In the genomic region with DNA sequence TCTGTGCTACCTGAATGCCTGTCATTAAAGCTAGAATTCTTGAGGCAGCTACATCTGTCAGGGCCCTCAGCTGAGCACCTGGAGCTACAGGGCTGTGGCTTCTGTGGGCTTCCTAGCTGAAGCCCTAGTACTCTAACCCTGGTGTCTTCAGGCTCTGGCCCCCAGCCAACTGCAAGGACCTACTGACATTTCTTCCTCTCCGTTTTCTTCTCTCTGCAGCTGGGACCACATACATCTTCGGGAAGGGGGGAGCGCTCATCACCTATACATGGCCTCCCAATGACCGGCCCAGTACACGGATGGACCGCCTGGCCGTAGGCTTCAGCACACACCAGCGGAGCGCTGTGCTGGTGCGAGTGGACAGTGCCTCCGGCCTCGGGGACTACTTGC, we compare ENCODE assay signal across 22 mouse cellular contexts. TPM values are rescaled to one million over a fixed set of nuclear protein-coding genes. Genes with fewer than 3 reads are reported as not detected.
A peak's percentile ranks its signal among the peaks of the same experiment; 100 is the strongest.
DNase-seq lines count a peak whose midpoint lies in the region; ATAC-seq and TF ChIP-seq lines count a peak whose summit lies in the region.
"Had no signal": no experiment of that assay in that cellular context is flagged by ENCODE, and none has a peak within 500 bp of the region (broad histone marks: within the 10 kb centered on the region; RNA-seq: fewer than 3 reads in every experiment).

No protein-coding gene starts in this region.

- no peak overlapping the region for H3K4me3 ChIP-seq in forebrain, embryonic 13.5 days
- H3K4me3 ChIP-seq in forebrain, embryonic 11.5 days (ENCODE audit: low read depth, low read length) = no peak overlapping the region
- H3K4me3 ChIP-seq in intestine, postnatal 0 days (ENCODE audit: low read depth, low read length) = no peak overlapping the region
- H3K4me3 ChIP-seq in intestine, embryonic 16.5 days (ENCODE audit: low read length) = no peak overlapping the region
- H3K4me3 ChIP-seq in cortical plate, adult 2 months (ENCODE audit: insufficient read depth, low read length) = no peak overlapping the region
- H3K4me3 ChIP-seq in midbrain, postnatal 0 days (ENCODE audit: low read depth, low read length) = no peak overlapping the region
- H3K4me3 ChIP-seq: embryonic facial prominence, embryonic 15.5 days; kidney, embryonic 15.5 days; limb, embryonic 12.5 days; liver, embryonic 13.5 days; myocyte; stomach, embryonic 15.5 days had no signal

- no peaks in the 10 kb centered on the region for H3K27me3 ChIP-seq in forebrain, embryonic 13.5 days
- H3K27me3 ChIP-seq in forebrain, embryonic 11.5 days (ENCODE audit: control insufficient read depth, insufficient read depth, low read length) = no peaks in the 10 kb centered on the region
- peaks cover 64% of the 10 kb centered on the region for H3K27me3 ChIP-seq in intestine, postnatal 0 days (replicated peaks; ENCODE audit: control insufficient read depth, insufficient read depth, low read length)
- H3K27me3 ChIP-seq in intestine, embryonic 16.5 days (replicated peaks; ENCODE audit: control insufficient read depth, insufficient read depth, low read length) = peaks cover 63% of the 10 kb centered on the region
- no peaks in the 10 kb centered on the region for H3K27me3 ChIP-seq in midbrain, postnatal 0 days (ENCODE audit: insufficient read depth, low read length)

- no peak for TF ChIP-seq POLR2A in cortical plate, adult 2 months (IDR thresholded peaks at IDR 0.05; ENCODE audit: extremely low read depth, insufficient read depth, low read length)

- H3K4me1 ChIP-seq in forebrain, embryonic 13.5 days = peaks cover 79% of the 10 kb centered on the region
- H3K4me1 ChIP-seq in forebrain, embryonic 11.5 days (replicated peaks; ENCODE audit: control insufficient read depth, insufficient read depth, low read length) = peaks cover 22% of the 10 kb centered on the region; the same call in 1 of the 2 replicates
- H3K4me1 ChIP-seq in intestine, postnatal 0 days (replicated peaks; ENCODE audit: control insufficient read depth, insufficient read depth, low read length) = 0 out of 2 replicates have a peak, but pooled peaks cover 9% of the 10 kb centered on the region
- H3K4me1 ChIP-seq in intestine, embryonic 16.5 days (ENCODE audit: control insufficient read depth, insufficient read depth, low read length) = peaks cover 19% of the 10 kb centered on the region
- peaks cover 21% of the 10 kb centered on the region for H3K4me1 ChIP-seq in cortical plate, adult 2 months (ENCODE audit: control insufficient read depth, insufficient read depth, low read length)
- H3K4me1 ChIP-seq in midbrain, postnatal 0 days (ENCODE audit: insufficient read depth, low read length) = peaks cover 36% of the 10 kb centered on the region

- TF ChIP-seq CTCF in intestine, postnatal 0 days (IDR thresholded peaks at IDR 0.05; ENCODE audit: low read depth) = no peak
- no peak for TF ChIP-seq CTCF in cortical plate, adult 2 months (IDR thresholded peaks at IDR 0.05; ENCODE audit: extremely low read depth, insufficient read depth, low read length)
- no peak for TF ChIP-seq CTCF in midbrain, postnatal 0 days (IDR thresholded peaks at IDR 0.05)

- H3K4me2 ChIP-seq in forebrain, embryonic 13.5 days = peak overlapping the region; percentile 96; the same call in 1 of the 2 replicates
- no peak overlapping the region for H3K4me2 ChIP-seq in forebrain, embryonic 11.5 days (ENCODE audit: low read depth, low read length, severe bottlenecking)
- H3K4me2 ChIP-seq in intestine, postnatal 0 days (replicated peaks; ENCODE audit: low read depth) = no peak overlapping the region
- no peak overlapping the region for H3K4me2 ChIP-seq in intestine, embryonic 16.5 days (ENCODE audit: low read depth, low read length)
- H3K4me2 ChIP-seq in midbrain, postnatal 0 days (ENCODE audit: low read depth, low read length, poor library complexity, severe bottlenecking) = no peak overlapping the region
- H3K4me2 ChIP-seq: embryonic facial prominence, embryonic 15.5 days; kidney, embryonic 15.5 days; limb, embryonic 12.5 days; liver, embryonic 13.5 days; stomach, embryonic 15.5 days had no signal

- H3K9me3 ChIP-seq in forebrain, embryonic 13.5 days (replicated peaks) = no peaks in the 10 kb centered on the region
- H3K9me3 ChIP-seq in forebrain, embryonic 11.5 days (ENCODE audit: control insufficient read depth, low read length) = no peaks in the 10 kb centered on the region
- no peaks in the 10 kb centered on the region for H3K9me3 ChIP-seq in intestine, postnatal 0 days (ENCODE audit: control insufficient read depth)
- H3K9me3 ChIP-seq in intestine, embryonic 16.5 days (ENCODE audit: control insufficient read depth, low read length) = no peaks in the 10 kb centered on the region
- no peaks in the 10 kb centered on the region for H3K9me3 ChIP-seq in midbrain, postnatal 0 days (ENCODE audit: low read length)
- H3K9me3 ChIP-seq: embryonic facial prominence, embryonic 15.5 days; kidney, embryonic 15.5 days; limb, embryonic 12.5 days; liver, embryonic 13.5 days; stomach, embryonic 15.5 days had no signal

- ATAC-seq in forebrain, embryonic 13.5 days = no peak
- ATAC-seq in forebrain, embryonic 11.5 days (replicated peaks; ENCODE audit: low FRiP score) = no peak
- peak; percentile 4; the same call in 1 of the 2 replicates for ATAC-seq in intestine, postnatal 0 days
- ATAC-seq in intestine, embryonic 16.5 days = no peak
- no peak for ATAC-seq in midbrain, postnatal 0 days (ENCODE audit: low FRiP score)

- DNase-seq in forebrain, embryonic 11.5 days (ENCODE audit: low spot score) = no peak
- DNase-seq in midbrain, postnatal 0 days (ENCODE audit: low spot score) = no peak
- DNase-seq in layer of hippocampus, adult 9-11 months = no peak
- DNase-seq: B cell, adult 2 months; embryo, embryonic 11 days; heart, adult 11 months; liver, embryonic 13.5 days; thymus, adult 2 months had no signal

- H3K27ac ChIP-seq in forebrain, embryonic 13.5 days = 0 out of 2 replicates have a peak overlapping the region, but pooled peaks have one; percentile 33
- H3K27ac ChIP-seq in forebrain, embryonic 11.5 days (ENCODE audit: low read depth, low read length) = no peak overlapping the region
- H3K27ac ChIP-seq in intestine, postnatal 0 days (ENCODE audit: low read depth, low read length) = no peak overlapping the region
- no peak overlapping the region for H3K27ac ChIP-seq in intestine, embryonic 16.5 days (ENCODE audit: low read length)
- peak overlapping the region; percentile 43 for H3K27ac ChIP-seq in cortical plate, adult 2 months (ENCODE audit: insufficient read depth, low read length)
- peak overlapping the region; percentile 95; the same call in 1 of the 2 replicates for H3K27ac ChIP-seq in midbrain, postnatal 0 days (ENCODE audit: low read depth, low read length)
- H3K27ac ChIP-seq: embryonic facial prominence, embryonic 15.5 days; kidney, embryonic 15.5 days; limb, embryonic 12.5 days; liver, embryonic 13.5 days; stomach, embryonic 15.5 days had no signal

- peak overlapping the region; percentile 79; the same call in 1 of the 2 replicates for H3K9ac ChIP-seq in forebrain, embryonic 13.5 days
- H3K9ac ChIP-seq in forebrain, embryonic 11.5 days (ENCODE audit: low read length) = no peak overlapping the region
- no peak overlapping the region for H3K9ac ChIP-seq in intestine, postnatal 0 days (ENCODE audit: low read depth, low read length)
- no peak overlapping the region for H3K9ac ChIP-seq in intestine, embryonic 16.5 days (ENCODE audit: low read depth, low read length)
- 0 out of 2 replicates have a peak overlapping the region, but pooled peaks have one; percentile 99 for H3K9ac ChIP-seq in midbrain, postnatal 0 days (replicated peaks; ENCODE audit: low read length, poor library complexity, severe bottlenecking)
- H3K9ac ChIP-seq: embryonic facial prominence, embryonic 15.5 days; kidney, embryonic 15.5 days; limb, embryonic 12.5 days; liver, embryonic 13.5 days; stomach, embryonic 15.5 days had no signal

- WGBS in forebrain, embryonic 13.5 days = 90% methylated on average over 12 of the region's 12 CpGs
- 93% methylated on average over 12 of the region's 12 CpGs for WGBS in forebrain, embryonic 11.5 days
- WGBS in intestine, postnatal 0 days = 83% methylated on average over 12 of the region's 12 CpGs
- 78% methylated on average over 12 of the region's 12 CpGs for WGBS in intestine, embryonic 16.5 days
- WGBS in midbrain, postnatal 0 days = 85% methylated on average over 12 of the region's 12 CpGs

- H3K36me3 ChIP-seq in forebrain, embryonic 13.5 days (ENCODE audit: poor library complexity, severe bottlenecking) = peaks cover 41% of the 10 kb centered on the region
- no peaks in the 10 kb centered on the region; the same call in 1 of the 2 replicates for H3K36me3 ChIP-seq in forebrain, embryonic 11.5 days (ENCODE audit: control insufficient read depth, insufficient read depth, low read length)
- H3K36me3 ChIP-seq in intestine, postnatal 0 days (ENCODE audit: control insufficient read depth, insufficient read depth) = no peaks in the 10 kb centered on the region
- H3K36me3 ChIP-seq in intestine, embryonic 16.5 days (ENCODE audit: control insufficient read depth, insufficient read depth, low read length) = no peaks in the 10 kb centered on the region
- peaks cover 43% of the 10 kb centered on the region for H3K36me3 ChIP-seq in midbrain, postnatal 0 days (ENCODE audit: insufficient read depth, low read length)
- H3K36me3 ChIP-seq: embryonic facial prominence, embryonic 15.5 days; kidney, embryonic 15.5 days; limb, embryonic 12.5 days; liver, embryonic 13.5 days; stomach, embryonic 15.5 days had no signal

RNA-seq across cellular contexts. Expression of gene Slc22a12, which starts 38.2 kb away (rescaled TPM):
- polyA plus RNA-seq in forebrain, embryonic 13.5 days (2015; fragmentation: Nextera tagmentation; extraction: Ambion mirVana) = not detected in 2 replicates
- not detected in 2 replicates for polyA plus RNA-seq in forebrain, embryonic 11.5 days (2014; fragmentation: Nextera tagmentation; extraction: Ambion mirVana)
- polyA plus RNA-seq in intestine, postnatal 0 days (2015; fragmentation: Nextera tagmentation; extraction: Ambion mirVana) = not detected in 2 replicates
- not detected in 2 replicates for polyA plus RNA-seq in intestine, embryonic 16.5 days (2015; fragmentation: Nextera tagmentation; extraction: Ambion mirVana)
- 0.15 and 0.38 TPM in 2 replicates for polyA plus RNA-seq in cortical plate, adult 2 months (2012; rRNA removed)
- total RNA-seq in midbrain, postnatal 0 days (2014; rRNA removed) = 0.71 TPM in 1 of 2 replicates, not detected in the other
- polyA plus RNA-seq in midbrain, postnatal 0 days (2015; fragmentation: Nextera tagmentation; extraction: Ambion mirVana) = 0.45 and 0.57 TPM in 2 replicates
- total RNA-seq: adrenal gland, postnatal 14 days; gastrocnemius, adult 8-10 months; megakaryocyte, adult 5-6 weeks had no signal
- polyA plus RNA-seq: embryonic facial prominence, embryonic 15.5 days; heart, embryonic 16.5 days; limb, embryonic 12.5 days; liver, embryonic 13.5 days; myocyte; stomach, embryonic 15.5 days; urinary bladder, adult 2 months had no signal

Comparison
In these comparisons a context has a peak if more than half of its experiments do, and no peak if none do; other contexts are left out.
1. H3K27ac ChIP-seq: peak in forebrain, embryonic 13.5 days (single experiment), cortical plate, adult 2 months (single experiment) and midbrain, postnatal 0 days (single experiment); none in forebrain, embryonic 11.5 days (single experiment), intestine, postnatal 0 days (single experiment) and intestine, embryonic 16.5 days (single experiment).
2. H3K9ac ChIP-seq: peak in forebrain, embryonic 13.5 days (single experiment) and midbrain, postnatal 0 days (single experiment); none in forebrain, embryonic 11.5 days (single experiment), intestine, postnatal 0 days (single experiment) and intestine, embryonic 16.5 days (single experiment).